Mouse (Mus musculus) E14TG2a.4 (cell line): ENCODE measurements around the gene Bloc1s5.

ENCODE experiments used
- H3K27me3 ChIP-seq: 2 replicates; pipeline ENCODE4 v1.6.1; 2014; ENCODE audit warnings: low read length, control low read depth; ENCODE audit not compliant: insufficient read depth
- H3K36me3 ChIP-seq: 2 replicates; pipeline ENCODE4 v1.6.1; 2014; ENCODE audit warnings: low read length, control low read depth; ENCODE audit not compliant: insufficient read depth
- H3K4me1 ChIP-seq: replicated peaks from 2 replicates; pipeline ENCODE4 v1.6.1; 2014; ENCODE audit warnings: low read depth, low read length, control low read depth
- H3K4me3 ChIP-seq: replicated peaks from 2 replicates; pipeline ENCODE4 v1.5.1; 2014; ENCODE audit warnings: mild to moderate bottlenecking, low read length
- H3K9me3 ChIP-seq: 2 replicates; pipeline ENCODE4 v1.6.1; 2014; ENCODE audit warnings: low read length, control low read depth
- CTCF ChIP-seq: conservative IDR thresholded peaks from 2 replicates; pipeline ENCODE4 v1.5.1; 2014; ENCODE audit warnings: low read length
- NANOG ChIP-seq: IDR thresholded peaks from 2 replicates; pipeline ENCODE4 v1.6.1; 2014; ENCODE audit warnings: borderline replicate concordance, low read length, mixed read lengths
- POU5F1 ChIP-seq: IDR thresholded peaks from 2 replicates; pipeline ENCODE4 v1.6.1; 2014; ENCODE audit warnings: low read length, borderline replicate concordance

Gene Bloc1s5

DNA sequence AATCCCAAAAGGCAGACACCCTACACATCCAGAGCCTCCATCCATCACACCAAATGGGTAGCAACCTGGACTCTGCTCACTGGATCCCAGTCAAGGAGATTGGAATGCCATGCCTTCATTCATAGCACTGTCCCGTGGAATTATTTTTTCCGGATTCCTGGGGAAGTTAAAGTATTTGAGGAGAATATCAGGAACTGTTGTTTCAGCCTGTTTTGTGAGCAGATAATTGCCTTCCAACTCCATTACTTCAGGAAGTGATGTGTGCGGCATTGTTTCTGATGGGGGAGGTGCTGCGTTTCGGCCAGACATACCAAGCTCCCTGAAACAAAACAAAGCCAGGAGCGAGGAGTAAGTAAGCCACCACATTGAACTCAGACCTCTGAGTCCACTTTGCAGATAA lies 41.8 kb downstream of the Bloc1s5 start:
- Histone ChIP-seq H3K4me1 (peaks cover 22% of the 10 kb centered on the region), H3K4me3 (no peak overlapping the region), H3K27me3 (no peaks in the 10 kb centered on the region; the same call in 1 of the 2 replicates), H3K9me3 (no peaks in the 10 kb centered on the region), H3K36me3 (no peaks in the 10 kb centered on the region)
- no peak for TF ChIP-seq NANOG
- no peak for TF ChIP-seq POU5F1
- no peak for TF ChIP-seq CTCF

GRCm38 (mm10) chr13:38587350-38587749 lies 47.6 kb downstream of the Bloc1s5 start:
- TF ChIP-seq POU5F1 (no peak), NANOG (no peak), CTCF (no peak)

DNA sequence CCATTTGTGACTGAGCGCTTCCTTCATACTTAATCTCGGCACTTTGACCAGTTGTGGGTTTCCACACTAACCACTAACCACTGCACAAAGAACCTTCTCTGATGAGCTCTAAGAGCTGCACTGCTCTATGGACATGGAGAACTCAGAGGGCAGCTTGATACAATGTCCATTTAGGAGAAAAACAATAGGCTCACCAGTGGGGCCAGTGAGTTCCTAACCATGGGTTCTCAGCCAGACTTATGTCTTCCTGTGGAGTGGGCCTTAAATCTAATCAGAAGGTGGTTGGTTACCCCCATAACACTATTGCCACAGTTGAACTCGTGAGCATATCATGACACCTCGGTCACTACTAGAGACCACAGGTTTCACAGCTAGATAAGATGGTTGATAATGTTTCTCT lies 48.5 kb downstream of the Bloc1s5 start:
- Histone ChIP-seq H3K4me3 (no peak overlapping the region), H3K27me3 (no peaks in the 10 kb centered on the region), H3K9me3 (no peaks in the 10 kb centered on the region), H3K36me3 (no peaks in the 10 kb centered on the region), H3K4me1 (peaks cover 23% of the 10 kb centered on the region)
- TF ChIP-seq NANOG (no peak), CTCF (no peak), POU5F1 (no peak)

More at GRCm38 (mm10) chr13:38587350-38587749, 47.6 kb downstream of the Bloc1s5 start:
- Histone ChIP-seq H3K9me3 (no peaks in the 10 kb centered on the region), H3K27me3 (no peaks in the 10 kb centered on the region; the same call in 1 of the 2 replicates), H3K4me3 (no peak overlapping the region), H3K4me1 (peaks cover 23% of the 10 kb centered on the region), H3K36me3 (no peaks in the 10 kb centered on the region)

DNA sequence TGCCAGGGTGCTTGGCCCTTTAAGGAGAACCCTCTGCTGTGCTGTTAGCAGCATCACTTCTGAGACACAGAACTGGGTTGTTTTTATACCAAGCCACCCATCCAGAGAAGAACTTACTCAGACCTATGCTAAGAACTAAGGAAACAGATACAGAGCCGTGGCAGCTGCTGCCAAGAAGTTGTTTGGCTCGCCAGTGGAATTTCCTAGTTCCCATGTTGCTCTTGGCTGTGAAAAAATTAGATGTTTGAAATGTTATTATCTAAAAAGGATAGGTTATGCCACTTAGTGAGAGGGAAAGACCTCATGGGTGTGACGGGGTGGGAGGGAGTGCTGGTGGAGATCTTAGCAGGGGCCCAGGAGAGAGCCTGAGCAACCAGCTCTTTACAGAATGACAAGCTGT lies 52.1 kb downstream of the Bloc1s5 start:
- no peak overlapping the region for H3K4me3 ChIP-seq
- no peaks in the 10 kb centered on the region for H3K9me3 ChIP-seq

DNA sequence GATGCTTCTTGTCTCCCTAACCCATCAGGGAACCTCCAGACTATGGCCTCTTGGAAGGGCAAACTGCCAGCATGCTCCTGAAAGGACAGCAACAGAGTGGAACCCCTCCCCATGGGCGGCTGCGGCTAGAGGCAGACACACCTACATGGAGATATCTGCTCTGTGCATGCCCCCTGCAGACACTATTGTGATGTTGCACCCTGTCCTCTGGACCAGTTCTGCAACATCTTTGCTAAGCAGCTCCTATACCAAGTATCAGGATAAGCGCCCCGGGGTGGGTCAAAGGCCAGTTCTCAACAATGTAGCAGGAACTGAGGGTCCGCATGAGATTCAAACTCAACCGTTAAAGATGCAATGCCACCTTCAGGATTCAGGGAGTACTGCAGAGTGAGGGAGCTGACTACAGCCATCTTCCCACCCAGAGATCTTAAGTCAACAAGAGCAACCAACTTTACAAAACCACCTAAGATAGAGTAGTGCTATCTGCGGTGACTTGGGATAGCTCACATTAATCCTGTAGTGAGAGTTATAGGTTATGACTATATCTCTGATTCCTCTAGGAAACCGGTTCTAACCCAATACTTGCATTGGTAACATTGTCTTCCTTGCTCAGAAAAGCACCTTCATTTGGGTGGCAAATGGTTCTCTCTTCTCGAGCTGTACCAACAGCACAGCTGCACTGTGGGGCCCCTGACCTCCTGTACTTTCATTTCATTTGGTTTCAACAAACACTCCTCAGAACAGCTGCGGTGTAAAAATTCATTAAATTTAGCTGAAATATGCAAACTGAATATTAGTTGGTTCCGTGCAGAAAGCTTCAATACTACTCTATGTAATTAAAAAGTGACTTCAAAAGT lies 54.1 kb downstream of the Bloc1s5 start:
- Histone ChIP-seq H3K4me1 (peaks cover 17% of the 10 kb centered on the region), H3K27me3 (peaks cover 11% of the 10 kb centered on the region), H3K4me3 (peak overlapping the region; percentile 57), H3K9me3 (no peaks in the 10 kb centered on the region), H3K36me3 (no peaks in the 10 kb centered on the region)
- TF ChIP-seq POU5F1, result no peak
- TF ChIP-seq CTCF, result peak; percentile 67

More for the DNA sequence above, 52.1 kb downstream of the Bloc1s5 start:
- TF ChIP-seq NANOG (no peak), CTCF (no peak), POU5F1 (no peak)
- Histone ChIP-seq H3K4me1 (peaks cover 17% of the 10 kb centered on the region), H3K27me3 (peaks cover 11% of the 10 kb centered on the region), H3K36me3 (no peaks in the 10 kb centered on the region)

- H3K9me3 ChIP-seq, result no peaks in the 10 kb centered on the region
- H3K27me3 ChIP-seq, result peaks cover 11% of the 10 kb centered on the region
- TF ChIP-seq NANOG (no peak), CTCF (no peak), POU5F1 (no peak)
- peak overlapping the region; percentile 57 for H3K4me3 ChIP-seq
- peaks cover 17% of the 10 kb centered on the region for H3K4me1 ChIP-seq
- no peaks in the 10 kb centered on the region for H3K36me3 ChIP-seq
Measured at GRCm38 (mm10) chr13:38579971-38580600, 54.8 kb downstream of the Bloc1s5 start.

DNA sequence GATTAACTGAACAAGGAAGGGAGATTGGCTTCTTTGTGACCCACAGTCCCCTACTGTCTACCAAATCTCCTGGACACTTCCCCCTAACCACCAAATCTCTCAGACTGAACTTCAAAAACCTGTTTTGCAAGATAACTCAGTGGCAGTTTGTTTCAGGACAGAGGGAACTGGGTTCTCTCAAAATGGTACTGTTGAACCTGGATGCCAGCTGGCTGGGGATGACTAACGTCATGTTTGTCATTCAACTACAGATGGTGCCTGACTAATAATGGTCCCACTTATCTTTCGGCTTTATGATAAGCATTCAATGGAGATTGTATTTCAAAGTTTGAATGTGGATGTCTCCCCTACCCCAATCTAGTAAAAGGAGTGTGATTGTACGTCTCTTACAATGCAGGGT lies 60.2 kb downstream of the Bloc1s5 start:
- peaks cover 2% of the 10 kb centered on the region; the same call in 1 of the 2 replicates for H3K4me1 ChIP-seq
- no peak for TF ChIP-seq POU5F1
- no peak for TF ChIP-seq NANOG
- no peak for TF ChIP-seq CTCF

GRCm38 (mm10) chr13:38573281-38573680 lies 61.6 kb downstream of the Bloc1s5 start:
- no peaks in the 10 kb centered on the region for H3K9me3 ChIP-seq
- TF ChIP-seq CTCF, result no peak
- no peak for TF ChIP-seq POU5F1
- no peak for TF ChIP-seq NANOG
- 0 out of 2 replicates have a peak, but pooled peaks cover 1% of the 10 kb centered on the region for H3K27me3 ChIP-seq
- no peak overlapping the region for H3K4me3 ChIP-seq
- no peaks in the 10 kb centered on the region for H3K36me3 ChIP-seq
- H3K4me1 ChIP-seq, result no peaks in the 10 kb centered on the region; the same call in 1 of the 2 replicates

More for the DNA sequence above, 60.2 kb downstream of the Bloc1s5 start:
- H3K36me3 ChIP-seq, result no peaks in the 10 kb centered on the region
- H3K9me3 ChIP-seq, result no peaks in the 10 kb centered on the region
- peaks cover 6% of the 10 kb centered on the region; the same call in 1 of the 2 replicates for H3K27me3 ChIP-seq
- no peak overlapping the region for H3K4me3 ChIP-seq
